Mouse (Mus musculus) gastrocnemius, adult 18-20 months (tissue): ENCODE measurements around the gene Retreg1. TPM values are rescaled to one million over a fixed set of nuclear protein-coding genes. Genes with fewer than 3 reads are reported as not detected.

Experiments
- DNase-seq: peaks from one replicate; pipeline ENCODE4 v3.0.0; 2021; ENCODE audit warnings: low spot score
- long read RNA-seq, 2 experiments: library from polyadenylated mRNA; stranded (forward); transcript quantifications; one replicate each; pipeline ENCODE4 v2.0.0; 2021
- total RNA-seq, 2 experiments: library from RNA; stranded (reverse); gene quantifications; 2 replicates each; pipeline ENCODE4 v1.2.3; 2021

The Retreg1 gene
- 100 to 1,000 TPM; 171 to 293 TPM for total RNA-seq
- long read RNA-seq, experiment 1, transcript Retreg1-205 (7 exons, 3,200 nt): major isoform, 136 of 161 reads
- long read RNA-seq, experiment 1, transcript Retreg1-203 (7 exons, 2,783 nt): minor isoform, 5 of 161 reads
- long read RNA-seq, experiment 1, partial matches to known transcripts: 13 of 161 reads
- long read RNA-seq, experiment 1, other reads (novel, unspliced or antisense): 6 of 161 reads
- long read RNA-seq, experiment 2, transcript Retreg1-205 (7 exons, 3,200 nt): major isoform, 176 of 205 reads
- long read RNA-seq, experiment 2, partial matches to known transcripts: 14 of 205 reads
- long read RNA-seq, experiment 2, other reads (novel, unspliced or antisense): 11 of 205 reads

GRCm38 (mm10) chr15:25843086-25843991 is at the start of gene Retreg1:
Retreg1 (plus strand) TSS chr15:25843180.
- DNase-seq: peak; percentile 74

GRCm38 (mm10) chr15:25794123-25794522 is 48.9 kb upstream of the Retreg1 start:
- DNase-seq: no peak

GRCm38 (mm10) chr15:25795496-25795895 is 47.5 kb upstream of the Retreg1 start:
- no peak for DNase-seq

DNA sequence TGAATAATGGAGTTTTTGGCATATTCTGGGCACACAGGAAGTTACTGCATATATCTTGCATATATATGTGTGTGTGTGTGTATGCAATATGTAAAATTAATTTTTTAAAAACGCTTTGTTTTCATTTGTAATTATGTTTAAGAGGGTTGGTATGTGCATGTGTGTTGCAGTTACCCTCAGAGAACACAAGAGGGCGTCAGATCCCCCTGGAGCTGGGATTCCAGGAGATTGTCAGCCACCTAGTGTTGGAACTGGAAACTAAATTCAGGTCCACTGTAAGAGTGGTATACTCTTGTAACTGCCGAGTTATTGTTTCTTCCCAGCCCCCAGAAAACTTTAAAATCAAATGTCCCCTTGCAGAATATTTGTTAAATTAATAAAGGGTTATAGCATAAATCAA is 46.6 kb upstream of the Retreg1 start:
- DNase-seq: no peak

DNA sequence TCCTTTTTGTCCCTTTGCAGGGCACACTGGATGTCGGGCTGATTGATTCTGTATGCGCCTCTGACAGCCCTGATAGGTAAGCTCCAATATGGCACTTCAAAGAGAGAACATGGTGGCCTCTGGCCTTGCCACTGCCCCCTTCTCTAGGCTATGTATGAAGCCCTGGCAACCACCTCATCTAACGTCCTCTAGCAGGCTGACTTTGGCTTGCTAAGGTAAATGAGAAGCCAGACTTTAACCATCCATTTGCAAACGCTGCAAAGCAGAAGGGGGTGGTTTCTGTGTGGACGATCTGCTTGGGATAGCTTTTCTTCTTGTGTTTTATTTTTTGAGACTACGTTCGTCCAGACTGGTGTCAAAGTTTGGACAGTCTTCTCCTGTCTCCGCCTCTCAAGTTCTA is 45.8 kb upstream of the Retreg1 start:
- DNase-seq: no peak

GRCm38 (mm10) chr15:25797888-25798287 is 45.1 kb upstream of the Retreg1 start:
- DNase-seq: no peak

GRCm38 (mm10) chr15:25801726-25802125 is 41.3 kb upstream of the Retreg1 start:
- DNase-seq: no peak

- DNase-seq: no peak
Measured at GRCm38 (mm10) chr15:25802194-25802593, 40.8 kb upstream of the Retreg1 start.

DNA sequence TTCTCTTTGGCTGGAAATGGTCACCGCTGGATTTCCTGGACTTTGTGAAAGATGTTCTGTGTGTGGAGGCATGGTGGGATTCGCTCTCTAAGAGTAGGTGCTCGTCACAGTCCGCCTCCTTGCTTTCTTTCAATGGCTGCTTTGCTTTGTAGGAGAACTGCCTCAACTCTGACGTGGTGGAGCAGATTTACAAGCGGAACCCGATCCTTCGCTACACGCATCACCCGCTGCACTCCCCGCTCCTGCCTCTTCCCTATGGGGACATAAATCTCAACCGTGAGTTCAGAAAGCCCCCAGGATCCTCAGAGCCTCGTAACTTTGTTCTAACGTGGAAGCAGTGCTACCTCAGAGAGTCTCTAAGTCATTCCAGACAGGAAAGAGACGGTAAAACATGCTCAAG is 39.9 kb upstream of the Retreg1 start:
- no peak for DNase-seq

- peak; percentile 73 for DNase-seq
Measured at GRCm38 (mm10) chr15:25805336-25806110, 37.5 kb upstream of the Retreg1 start.

- no peak for DNase-seq
Measured at GRCm38 (mm10) chr15:25806363-25806762, 36.6 kb upstream of the Retreg1 start.

- DNase-seq: no peak
Measured at GRCm38 (mm10) chr15:25806878-25807277, 36.1 kb upstream of the Retreg1 start.

- peak; percentile 43 for DNase-seq
Measured at GRCm38 (mm10) chr15:25808677-25809460, 34.1 kb upstream of the Retreg1 start.

DNA sequence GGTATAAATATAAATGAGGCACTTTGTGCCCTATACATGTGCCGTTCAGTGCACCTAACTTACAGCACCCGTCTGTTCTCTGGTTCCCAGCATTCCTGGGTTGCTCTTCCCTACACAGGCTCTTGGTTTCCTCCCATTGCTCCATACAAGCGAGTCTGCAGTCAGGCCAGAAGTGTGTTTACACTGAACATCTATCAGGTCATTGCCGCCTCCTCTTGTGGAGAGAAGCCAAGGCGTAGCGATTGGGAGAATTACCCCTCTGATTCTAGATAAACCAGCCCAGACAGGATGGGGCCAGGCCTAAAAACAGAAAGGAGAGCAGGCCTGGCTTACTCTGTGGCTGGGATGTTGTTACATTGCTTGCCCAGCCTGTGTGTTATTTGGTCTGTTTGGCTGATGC is 33.3 kb upstream of the Retreg1 start:
- DNase-seq: no peak

- DNase-seq: no peak
Measured at GRCm38 (mm10) chr15:25811834-25812250, 31.1 kb upstream of the Retreg1 start.

GRCm38 (mm10) chr15:25812479-25812878 is 30.5 kb upstream of the Retreg1 start:
- DNase-seq: no peak

GRCm38 (mm10) chr15:25814535-25814934 is 28.4 kb upstream of the Retreg1 start:
- DNase-seq: no peak

DNA sequence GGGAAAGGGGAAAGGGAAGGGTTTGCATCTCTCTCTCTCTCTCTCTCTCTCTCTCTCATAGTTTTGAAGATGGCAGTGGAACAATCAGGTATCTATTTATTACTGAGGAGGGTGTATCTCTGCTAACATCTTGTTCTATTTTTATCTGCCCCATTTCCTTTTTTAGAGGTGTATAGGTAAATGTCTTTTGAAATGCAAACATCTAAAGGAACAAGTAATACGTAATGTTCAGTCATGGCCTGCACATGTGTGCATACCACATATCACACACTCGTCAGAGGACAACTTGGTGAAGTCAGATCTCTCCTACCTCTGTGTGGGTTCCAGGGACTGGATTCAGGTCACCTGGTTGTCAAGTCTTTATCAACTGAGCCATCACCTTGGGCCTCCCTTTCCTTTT is 25.8 kb upstream of the Retreg1 start:
- DNase-seq: no peak

DNA sequence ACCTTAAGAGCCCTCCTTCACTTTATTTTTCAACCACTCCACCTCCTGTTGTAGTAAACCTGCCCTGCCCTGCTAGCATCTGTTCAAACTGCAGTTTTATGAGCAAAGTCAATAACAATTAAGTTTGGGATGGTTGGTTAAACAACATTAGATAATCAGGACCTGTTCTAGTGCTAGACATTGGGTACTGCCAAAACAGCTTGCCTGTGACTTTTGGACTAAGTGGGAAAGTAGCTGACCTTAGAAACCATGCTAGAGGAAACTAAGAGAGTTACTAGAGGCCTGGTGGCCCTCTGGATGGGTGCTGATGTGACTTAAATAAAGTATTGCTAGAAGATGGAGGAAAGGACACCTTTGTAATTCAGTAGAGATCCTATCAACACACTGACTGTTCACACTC is 21.0 kb upstream of the Retreg1 start:
- no peak for DNase-seq

- no peak for DNase-seq
Measured at GRCm38 (mm10) chr15:25822656-25823055, 20.3 kb upstream of the Retreg1 start.

GRCm38 (mm10) chr15:25826531-25826961 is 16.4 kb upstream of the Retreg1 start:
- no peak for DNase-seq
